Mouse (Mus musculus) adrenal gland, adult 18-20 months (tissue): Measurements from ENCODE around the gene Trub2. TPM values are rescaled to one million over a fixed set of nuclear protein-coding genes. Genes with fewer than 3 reads are reported as not detected.

Source experiments
- DNase-seq, 2 experiments: peaks; one replicate each; pipeline ENCODE4 v3.0.0; 2021 to 2022; ENCODE audit warnings: low spot score in 2 of 2
- total RNA-seq, 2 experiments: library from RNA; stranded (reverse); gene quantifications; 1 replicate in 1 of 2; 2 replicates in 1 of 2; pipeline ENCODE4 v1.2.3; 2021

Trub2 gene
- total RNA-seq, 2 experiments from 2014 or later: 31.1 to 31.4 TPM

DNA sequence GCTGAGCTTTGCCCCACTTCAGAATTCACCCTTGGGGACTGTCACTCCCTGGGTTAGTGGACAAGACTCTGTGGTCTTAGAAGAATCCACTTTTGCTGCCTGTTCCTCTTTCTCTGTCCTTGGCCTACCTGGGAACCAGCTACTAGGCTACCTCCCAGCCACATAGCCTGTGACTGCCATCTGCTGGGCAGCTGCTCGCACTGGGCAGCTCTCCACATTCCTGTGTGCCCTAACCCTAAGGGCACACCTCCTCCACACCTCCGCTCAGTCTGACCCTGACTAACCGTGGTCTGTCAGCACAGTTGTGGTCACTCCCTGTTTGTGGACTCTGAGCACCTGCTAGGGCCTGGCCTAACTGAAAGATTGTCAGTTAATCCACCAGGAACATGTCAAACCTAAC, 56.8 kb downstream of the Trub2 start:
- peak; percentile 54 to 62 for DNase-seq

DNA sequence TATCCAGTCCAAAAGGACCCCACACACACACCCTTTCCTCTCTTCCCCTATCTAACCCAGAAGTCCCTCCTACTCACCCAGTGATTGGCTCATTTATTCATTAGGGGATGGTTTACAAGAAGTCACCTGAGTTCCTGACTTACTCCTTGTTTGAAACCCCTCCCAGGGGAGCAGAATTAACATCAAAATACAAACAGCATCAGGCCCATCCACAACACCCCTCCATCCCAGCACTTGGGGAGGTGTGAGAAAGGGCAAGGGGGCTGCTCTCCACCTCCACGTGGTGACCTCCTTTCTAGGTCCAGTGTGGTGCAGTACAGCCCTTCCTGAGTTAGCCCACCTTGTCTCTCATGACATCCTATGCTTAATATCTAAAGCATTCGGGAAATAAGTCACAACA, 58.8 kb downstream of the Trub2 start:
- no peak for DNase-seq

DNA sequence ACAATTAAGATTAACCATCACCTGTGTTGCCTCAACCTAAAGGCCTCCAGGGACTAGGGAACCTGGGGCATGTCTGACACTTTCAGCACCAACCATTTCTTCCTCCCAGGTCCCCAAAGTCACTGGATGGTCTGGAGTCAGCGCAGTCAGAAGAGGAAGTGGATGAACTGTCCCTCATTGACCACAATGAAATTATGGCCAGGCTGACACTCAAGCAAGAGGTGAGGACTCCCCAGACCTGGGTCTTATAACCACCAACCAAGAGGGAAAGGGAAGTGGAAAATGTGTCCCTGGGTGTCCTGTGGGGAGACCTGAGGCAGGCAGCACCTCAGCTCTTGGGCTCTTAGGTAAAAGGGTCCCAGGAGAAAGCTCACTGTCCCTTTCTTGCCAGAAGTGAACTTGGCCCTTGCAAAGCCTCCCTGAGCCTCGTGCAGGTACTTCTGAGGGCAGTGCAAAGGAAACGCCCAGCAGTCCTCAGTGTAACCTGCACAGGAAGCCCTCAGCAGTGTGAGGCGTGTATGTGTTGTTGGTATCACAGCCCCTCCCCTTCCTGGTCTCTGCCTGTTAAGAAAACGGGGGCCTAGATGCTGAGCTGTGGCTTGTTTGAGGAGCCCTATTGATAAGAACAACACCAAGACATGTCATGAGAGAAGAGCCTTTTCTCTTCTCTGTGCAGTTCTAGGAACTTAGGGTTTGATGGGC, 63.5 kb downstream of the Trub2 start:
- no peak for DNase-seq

DNA sequence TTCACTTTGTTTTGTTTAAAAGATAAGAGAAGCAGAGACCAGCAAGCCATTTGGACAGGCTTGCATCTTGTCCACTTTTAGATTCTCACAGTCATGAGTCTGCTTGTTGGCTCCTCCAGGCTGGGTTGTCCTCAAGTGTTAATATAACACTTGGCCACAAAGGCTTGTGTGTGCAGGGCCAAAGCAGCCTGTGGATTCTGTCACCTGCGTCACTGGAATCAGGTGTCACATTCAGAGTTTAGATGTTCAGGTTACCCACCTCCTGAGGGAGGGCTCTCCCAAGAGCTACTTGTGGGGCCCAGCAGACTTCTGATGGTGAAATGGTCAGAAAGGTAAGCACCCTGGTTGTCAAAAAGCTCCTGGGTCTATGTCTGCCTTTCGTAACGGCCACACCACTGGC, 65.2 kb downstream of the Trub2 start:
- no peak for DNase-seq

DNA sequence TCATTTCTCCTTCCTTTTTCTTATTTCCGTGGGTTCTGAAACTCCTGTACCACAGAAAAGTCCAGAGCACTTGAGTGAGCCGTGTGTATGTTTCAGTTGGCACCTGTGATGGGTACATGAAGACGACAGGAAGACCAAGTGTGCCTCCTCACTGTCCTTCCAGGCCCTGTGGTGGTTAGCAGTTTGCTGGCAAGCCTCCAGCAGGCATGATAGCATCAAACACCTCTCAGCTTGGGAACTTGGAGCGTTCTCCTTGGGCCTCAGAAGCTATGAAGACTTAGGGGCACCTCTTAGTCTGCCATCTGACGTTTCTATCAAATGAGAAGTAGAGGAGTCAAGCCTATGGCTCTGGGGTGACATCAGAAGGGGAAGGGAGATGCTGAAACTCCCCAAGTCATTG, 69.7 kb downstream of the Trub2 start:
- DNase-seq: no peak

DNA sequence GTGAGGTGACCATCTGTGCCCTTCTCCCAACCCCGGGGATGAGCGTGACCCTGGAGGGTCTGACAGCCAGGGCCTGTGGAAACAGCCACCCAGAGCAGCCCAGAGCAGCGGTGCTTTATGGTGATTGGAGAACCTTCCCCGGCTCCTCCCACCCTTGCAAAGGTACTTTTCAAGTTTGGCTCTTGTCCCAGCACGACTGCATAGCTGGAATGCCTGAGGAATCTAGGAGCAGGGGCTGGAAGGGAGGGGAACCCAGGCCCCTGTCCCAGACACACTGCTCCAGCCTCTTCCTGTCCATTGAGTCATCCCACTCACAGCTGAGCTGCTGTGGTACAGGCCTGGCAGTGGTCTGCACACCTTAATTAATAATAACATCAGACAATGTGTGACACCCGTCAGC, 71.6 kb downstream of the Trub2 start:
- DNase-seq: no peak

DNA sequence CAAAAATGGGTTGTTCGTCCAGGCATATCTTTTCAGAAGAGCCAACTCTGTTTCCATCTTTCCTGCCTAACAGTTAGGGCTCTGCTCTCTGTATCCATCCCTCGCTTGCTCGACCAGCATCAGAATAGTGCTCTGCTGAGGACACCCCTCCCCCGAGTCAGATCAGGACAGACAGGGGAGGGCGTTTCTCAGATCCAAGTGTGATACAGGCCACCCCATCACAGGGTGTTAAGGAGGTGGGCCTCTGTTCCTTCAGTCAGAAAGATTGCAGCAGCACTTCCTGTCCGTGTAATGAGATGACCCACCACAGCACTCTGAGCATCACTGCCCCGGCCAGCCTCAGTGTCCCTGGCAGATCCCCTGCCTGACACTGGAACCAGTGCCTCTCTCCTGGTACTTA, 72.2 kb downstream of the Trub2 start:
- no peak for DNase-seq

DNA sequence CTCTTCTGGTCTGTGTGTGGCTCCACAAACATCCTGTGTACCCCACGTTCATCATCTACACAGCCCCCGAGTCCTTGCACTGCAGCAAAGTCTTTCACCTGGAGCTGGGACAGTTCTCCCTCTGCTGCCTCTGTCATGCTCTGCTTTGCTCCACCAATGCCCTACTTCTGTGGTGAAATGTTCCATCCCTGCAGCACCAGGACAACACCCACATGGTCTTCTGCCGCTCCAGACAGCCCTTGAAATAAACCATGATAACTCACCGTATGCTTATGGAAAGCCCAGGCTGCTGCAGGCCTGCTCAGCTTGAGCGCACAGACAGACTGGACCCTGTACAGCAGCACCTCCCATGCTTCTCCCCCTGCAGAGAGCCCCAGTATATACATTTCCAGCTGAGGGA, 74.2 kb downstream of the Trub2 start:
- no peak for DNase-seq

DNA sequence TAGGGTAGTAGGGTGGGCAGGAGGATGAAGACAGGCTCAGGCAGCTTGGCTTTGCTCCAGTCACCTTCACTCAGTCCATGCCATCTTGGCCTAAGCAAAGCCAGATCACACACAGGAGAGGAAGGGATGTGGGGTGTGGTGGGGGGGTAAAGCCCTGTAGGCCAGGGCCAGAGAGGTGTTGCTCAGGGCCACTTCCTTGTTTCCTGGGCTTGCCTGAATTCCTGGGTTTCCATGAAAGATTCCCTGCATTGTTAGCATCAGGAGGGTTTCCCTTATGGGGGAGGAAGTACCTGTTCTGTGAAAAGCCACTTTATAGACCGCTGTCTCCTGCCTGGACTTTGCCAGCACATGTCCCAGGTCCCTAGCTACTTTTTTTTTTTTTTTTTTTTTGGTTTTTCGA, 74.8 kb downstream of the Trub2 start:
- no peak for DNase-seq

DNA sequence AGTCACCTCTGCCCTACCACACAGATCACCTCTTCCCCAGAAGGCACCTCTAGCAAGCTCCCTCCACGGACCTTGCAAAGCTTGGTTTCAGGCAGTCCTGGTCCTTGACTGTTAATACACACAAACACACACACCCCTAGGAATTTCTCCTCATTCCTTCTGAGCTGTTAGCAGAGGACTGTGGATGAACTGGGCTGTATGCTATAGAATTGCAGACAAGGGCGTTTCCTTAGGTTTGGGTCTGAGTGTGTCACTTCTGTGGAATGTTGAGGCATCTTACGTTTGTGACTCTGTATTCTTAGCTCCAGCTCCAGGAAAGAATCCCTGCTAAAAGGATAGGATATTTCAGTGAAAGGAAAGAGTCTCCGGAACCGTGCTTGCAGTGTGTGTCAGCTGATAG, 76.4 kb downstream of the Trub2 start:
- no peak for DNase-seq

Other genes starting within 250 kb of the Trub2 start
- gene Rapgef1, start 168.8 kb downstream of the Trub2 start, total RNA-seq: 10 to 100 TPM; 46.8 to 51.6 TPM
- not detected for gene Gm13420, start 36.8 kb downstream of the Trub2 start, total RNA-seq
- not detected for gene Gm13547, start 29.2 kb downstream of the Trub2 start, total RNA-seq
- 10 to 100 TPM; 21.0 to 23.4 TPM for gene Coq4, start 1.0 kb downstream of the Trub2 start, total RNA-seq
- gene Slc27a4, start 14.1 kb upstream of the Trub2 start, total RNA-seq: 10 to 100 TPM; 27.4 to 40.6 TPM
- gene Urm1, start 31.6 kb upstream of the Trub2 start, total RNA-seq: 10 to 100 TPM; 36.2 to 43.9 TPM
- 10 to 100 TPM in 1 of 2 experiments, 1 to 10 TPM in 1; 8.4 to 11.7 TPM for gene Cercam, start 80.7 kb upstream of the Trub2 start, total RNA-seq
- 10 to 100 TPM; 28.2 to 36.4 TPM for gene Odf2, start 100.7 kb upstream of the Trub2 start, total RNA-seq
- 10 to 100 TPM; 28.1 to 30.8 TPM for gene Gle1, start 146.9 kb upstream of the Trub2 start, total RNA-seq
- 100 to 1,000 TPM; 191 to 224 TPM for gene Sptan1, start 177.1 kb upstream of the Trub2 start, total RNA-seq